Mouse (Mus musculus): ENCODE measurements around the gene Sema4c.

Sema4c gene

DNA sequence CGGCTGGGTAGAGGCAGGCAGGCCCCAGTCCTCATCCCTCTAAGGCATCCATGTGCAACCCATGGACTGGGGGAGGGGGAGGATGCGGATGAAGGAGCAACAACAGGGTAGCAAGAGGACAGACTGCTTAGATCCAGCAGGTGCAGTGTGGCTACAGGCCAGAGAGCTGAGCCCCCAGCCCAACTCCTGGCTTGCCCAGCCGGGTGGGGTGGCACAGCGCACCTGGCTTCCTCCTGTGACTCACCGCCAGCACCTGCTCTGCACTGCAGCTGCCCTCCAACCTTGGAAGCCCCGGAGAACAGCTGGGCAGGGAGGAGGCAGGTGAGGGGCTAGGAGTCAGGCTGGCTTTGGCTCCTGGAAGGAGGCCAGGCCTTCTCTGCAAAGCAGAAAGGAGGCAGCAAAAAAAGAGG lies 21.8 kb upstream of the Sema4c start:
- peak; percentile 36 for DNase-seq (ENCODE audit: low spot score)

DNA sequence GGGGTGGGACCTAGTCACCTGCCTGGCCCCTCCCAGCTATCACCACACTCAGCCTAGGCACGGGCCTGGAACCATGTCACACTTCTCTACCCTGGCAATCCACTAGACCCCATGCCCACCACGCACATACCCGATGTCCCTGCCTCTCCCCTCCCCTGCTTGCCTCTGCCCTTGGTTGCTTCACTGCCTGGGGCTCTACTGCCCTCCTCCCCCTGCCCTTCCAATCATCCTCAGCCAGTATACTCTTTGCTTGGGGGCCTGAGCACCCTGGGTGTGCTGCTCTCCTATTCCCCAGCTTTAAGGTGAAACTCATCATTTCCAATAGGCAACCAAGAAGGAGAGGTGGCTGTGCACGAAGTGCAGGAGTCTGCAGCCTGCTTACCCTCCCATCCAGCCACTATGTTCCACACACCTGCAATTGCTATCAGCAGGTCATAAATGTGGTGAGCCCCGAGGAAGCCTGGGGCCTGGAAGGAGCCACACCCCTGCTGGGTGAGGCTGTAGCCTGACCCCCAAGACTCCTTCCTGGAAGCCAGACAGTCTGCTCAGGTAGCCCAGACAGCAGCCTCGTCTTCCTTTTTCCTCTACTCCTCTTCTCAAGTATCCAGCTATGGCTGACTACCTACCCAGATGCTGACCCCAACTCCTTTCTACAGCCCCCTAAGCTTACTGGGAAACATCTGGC lies 19.0 kb upstream of the Sema4c start:
- DNase-seq (ENCODE audit: low spot score): no peak

DNA sequence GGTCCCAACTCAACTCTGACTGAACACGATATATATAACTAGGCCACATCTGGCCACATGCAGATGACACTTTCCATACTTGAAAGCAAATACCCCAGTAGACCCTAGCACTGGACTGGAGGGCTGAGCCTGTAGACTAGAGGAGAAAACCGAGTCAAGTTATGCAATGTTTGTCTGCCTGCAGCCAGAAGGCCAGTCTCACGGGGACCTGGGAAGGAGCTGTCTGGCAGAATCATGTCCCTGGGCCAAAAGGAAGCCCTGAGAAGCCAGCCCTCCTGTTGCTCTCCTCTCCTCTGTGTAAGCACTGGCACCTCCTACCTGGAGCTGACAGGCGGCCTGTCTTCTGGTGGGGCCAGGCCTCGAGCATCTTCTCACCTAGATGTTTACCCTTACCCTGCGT lies 17.2 kb upstream of the Sema4c start:
- no peak for DNase-seq (ENCODE audit: low spot score)

DNA sequence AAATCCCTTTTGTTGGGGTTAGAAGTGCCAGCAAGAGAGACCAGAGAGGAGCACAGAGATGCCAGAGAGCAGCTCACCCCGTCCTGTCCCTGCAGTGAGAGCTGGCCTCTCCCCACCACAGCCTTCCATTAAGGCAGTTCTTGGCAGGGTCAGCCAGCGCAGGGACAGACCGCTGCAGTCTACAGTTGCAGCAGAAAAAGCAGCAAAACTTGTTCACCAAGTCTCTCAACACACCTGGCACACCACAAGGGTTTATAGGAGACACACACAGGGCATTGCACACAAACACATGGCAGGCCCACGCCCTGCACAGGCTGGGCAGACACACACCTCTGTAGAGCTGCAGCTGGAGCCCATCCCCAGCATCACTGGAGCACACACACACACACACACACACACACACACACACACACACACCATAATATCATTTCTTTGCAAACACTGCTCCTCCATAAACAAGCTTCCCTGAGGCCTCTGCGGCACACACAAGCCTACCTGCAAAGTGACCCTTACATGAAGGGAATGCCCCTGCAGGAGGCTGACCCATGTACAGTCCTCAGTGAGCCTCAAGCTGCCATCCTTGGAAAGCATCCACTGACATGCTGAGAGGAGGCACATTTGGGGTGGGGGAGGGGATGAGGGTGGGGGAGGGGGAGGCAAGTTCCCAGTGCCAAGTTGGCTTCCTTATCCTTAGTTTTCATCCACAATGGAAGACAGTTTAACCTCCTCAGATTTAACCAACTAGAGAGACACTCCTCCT lies 16.2 kb upstream of the Sema4c start:
- DNase-seq (ENCODE audit: low spot score): no peak

DNA sequence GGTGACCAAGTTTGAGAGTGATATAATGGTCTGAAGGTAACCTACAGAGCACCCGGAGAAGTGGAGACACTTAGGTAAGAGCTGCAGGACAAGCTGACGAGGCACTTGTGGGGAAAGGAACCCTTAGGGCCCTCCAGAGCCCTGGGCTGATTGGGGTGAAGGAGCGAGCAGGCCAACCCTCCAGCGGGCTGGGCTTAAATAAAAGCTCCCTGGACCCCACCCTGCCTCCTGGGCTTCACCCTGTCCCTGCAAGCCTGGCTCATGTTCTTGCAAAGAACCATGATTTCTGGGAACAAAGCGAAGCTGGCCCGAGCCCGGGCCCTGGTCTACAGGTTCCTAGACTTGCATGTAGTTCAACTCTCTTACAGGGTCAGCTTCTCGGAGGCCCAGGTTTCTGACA lies 15.4 kb upstream of the Sema4c start:
- peak; percentile 33 for DNase-seq (ENCODE audit: low spot score)

DNA sequence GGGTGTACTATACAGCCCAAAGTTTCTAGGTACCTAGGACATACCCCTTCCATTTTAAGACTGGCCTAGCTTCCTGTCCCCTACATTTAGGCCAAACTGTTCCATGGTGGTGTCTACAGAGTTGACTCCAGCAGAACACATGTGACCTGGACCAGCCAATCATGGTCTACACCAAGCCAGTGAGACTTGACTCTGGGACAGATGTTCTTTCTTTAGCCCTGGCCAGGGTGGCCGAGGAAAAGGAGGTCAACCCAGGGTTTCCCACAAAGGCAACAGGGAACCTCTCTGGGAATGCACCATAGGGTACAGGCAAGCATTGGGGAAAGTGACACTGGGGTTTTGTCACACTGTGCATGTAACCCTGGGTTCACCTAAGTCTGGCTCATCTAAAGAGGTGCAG lies 14.6 kb upstream of the Sema4c start:
- DNase-seq (ENCODE audit: low spot score): no peak

DNA sequence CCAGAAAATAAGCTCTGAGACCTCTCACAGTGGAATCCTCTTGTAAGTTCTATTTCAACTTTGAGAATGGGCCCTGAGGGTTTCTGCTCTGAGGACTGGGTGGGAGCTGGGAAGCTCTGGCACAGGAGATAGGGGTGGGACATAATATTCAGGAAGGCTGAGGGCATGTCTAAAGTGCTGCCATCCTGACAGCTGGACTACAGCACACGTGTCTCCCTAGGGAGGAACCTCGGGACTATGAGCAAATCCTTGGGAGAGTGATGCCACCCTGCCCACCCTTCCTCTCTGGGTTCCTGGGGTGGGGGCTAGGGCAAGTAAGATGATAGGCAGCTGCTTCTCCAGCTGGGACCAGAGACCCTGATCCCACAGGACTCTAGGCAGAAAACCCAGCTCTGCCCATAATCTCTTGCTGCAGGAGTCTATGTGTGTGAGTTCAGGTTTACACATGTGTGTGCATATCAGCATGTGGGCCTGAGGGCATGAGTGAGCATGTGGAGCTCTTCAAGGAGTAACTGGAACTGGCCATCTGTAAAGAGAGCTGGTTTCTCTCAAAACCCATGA lies 14.1 kb upstream of the Sema4c start:
- no peak for DNase-seq (ENCODE audit: low spot score)

DNA sequence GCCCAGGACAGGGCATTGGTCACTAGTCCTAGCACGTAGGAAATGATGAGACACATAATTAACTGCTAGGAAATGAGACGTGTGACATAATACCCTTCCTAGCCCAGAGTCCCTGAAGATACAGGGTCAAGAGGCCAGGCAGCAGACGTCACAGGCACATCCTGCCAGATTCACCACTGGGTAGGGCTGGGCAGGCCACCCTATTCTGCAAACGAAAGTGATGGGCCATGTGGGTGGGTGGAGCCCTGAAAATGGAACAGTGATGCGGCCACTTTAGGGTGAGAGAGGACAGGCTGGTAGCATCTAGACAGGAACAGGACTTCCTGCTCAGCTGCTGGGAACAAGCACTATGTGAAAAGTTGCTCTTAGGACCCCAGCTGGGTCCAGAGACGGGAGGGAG lies 13.5 kb upstream of the Sema4c start:
- no peak for DNase-seq (ENCODE audit: low spot score)

DNA sequence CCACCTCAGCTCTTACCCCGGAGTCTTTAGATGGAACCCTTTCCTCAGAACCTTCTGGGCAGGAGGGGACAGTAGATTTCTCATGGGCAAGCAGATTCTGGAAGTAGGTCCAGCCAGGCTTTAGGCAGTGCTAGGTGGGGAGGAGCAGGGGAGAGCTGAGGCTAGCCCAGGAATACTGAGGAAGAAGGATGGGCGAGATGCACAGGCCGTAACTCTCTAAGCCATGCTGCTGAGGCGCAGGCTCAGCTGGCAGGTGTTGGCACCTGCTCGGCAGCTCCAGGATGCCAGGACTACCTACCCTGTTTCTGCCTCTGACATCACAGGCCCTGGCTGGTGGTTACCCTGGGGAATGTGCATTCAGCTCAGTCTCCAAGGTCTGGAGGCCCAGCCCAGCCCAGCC lies 12.2 kb upstream of the Sema4c start:
- DNase-seq (ENCODE audit: low spot score): no peak

DNA sequence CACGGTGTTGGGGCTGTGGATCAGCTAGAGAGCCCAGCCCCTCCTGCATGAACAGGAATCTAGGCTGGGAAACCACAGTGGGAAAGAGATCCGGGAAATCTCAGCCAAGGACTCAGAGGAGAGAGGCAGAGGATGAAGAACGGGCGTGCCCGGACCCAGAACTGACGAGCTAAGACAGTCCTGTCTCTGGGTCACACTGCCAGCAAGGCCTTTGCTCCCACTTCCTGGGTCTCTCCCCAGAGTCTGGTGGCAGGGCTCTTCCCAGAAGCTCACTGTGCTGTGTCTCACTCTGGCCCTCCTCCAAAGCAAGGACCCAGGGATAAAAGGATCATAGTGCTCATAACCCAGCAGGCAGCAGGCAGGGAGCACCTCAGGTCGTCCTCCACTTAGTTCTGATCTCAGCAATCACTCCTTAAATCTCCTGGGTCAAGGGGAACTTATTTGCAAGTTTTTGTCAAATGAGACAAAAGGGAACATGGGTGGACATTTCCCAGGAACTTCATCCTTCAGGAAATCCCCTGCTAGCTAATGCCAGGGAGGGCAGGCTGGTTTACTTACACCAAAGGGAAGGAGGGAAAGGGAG lies 11.6 kb upstream of the Sema4c start:
- DNase-seq (ENCODE audit: low spot score): no peak

DNA sequence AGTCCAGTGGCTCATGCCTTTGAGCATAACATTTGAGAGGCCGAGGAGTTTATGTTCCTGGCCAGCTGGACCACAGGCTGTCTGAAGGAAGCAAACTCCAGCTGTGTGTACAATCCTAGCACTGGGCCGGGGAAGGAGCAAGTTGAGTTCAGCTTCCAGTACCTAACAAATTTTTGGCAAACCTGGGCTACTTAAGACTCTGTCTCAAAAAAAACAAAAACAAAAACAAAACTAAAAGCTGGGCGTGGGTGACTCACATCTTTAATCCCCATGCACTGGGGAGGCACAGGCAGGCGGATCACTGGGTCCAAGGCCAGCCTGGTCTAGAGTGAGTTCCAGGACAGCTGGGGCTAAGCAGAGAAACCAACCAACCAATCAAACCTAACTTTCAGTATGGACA lies 10.6 kb upstream of the Sema4c start:
- no peak for DNase-seq (ENCODE audit: low spot score)

DNA sequence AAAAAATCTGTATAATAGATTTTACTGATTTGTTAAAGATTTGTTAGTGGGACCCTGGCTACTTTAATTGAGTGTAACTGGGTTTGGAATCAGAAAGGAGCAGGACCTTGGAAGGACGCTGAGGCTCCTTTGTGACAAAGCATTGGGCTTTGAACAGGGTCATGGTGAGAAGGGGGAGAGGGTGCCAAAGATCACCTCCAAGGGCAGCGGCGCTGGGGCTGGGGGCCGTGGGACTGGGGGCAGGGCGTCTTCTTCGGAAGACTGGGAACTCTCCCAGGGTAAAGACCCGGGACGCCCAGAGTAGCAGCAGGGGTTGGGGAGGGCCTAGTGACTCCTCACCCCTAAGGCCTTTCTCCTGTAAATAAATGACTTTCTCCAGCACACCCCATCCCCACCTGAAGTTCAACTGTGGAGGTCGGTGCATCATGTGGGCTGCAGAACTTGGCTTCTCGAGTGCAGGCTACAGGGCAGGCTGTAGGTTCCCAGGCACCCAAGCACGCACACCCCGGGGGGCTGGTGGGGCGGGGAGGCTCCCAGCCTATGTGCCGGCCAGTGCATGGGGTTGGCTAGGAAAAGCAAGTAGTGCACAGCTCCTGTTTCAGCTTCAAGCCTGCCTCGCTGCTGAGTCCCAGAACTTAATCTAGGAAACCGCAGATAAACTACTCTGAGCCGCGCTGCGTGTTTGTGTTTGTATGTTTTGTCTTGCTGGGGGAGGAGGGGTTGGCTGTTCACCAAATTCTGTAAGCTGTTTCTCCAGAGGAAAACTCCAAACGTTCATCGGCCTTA lies 9.9 kb upstream of the Sema4c start:
- DNase-seq (ENCODE audit: low spot score): no peak

DNA sequence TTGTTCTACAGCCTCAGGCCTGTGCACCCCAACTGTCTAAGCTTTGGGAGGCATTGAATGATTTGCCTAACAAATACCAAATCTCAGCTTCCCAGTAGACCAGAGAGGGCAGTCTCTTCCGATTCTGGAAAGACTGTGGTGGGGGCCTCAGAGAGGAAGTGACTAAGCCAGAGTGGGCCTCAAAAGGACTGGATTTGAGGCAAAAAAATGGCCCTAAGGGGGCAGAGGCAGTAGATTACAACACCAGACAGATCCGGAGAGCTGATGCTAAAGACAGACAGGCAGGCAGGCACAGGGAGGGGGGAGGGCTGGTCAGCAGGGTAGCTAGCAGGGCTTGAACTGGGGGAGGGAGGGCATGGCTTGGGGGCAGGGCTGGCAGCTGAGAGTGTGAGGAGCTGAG lies 8.3 kb upstream of the Sema4c start:
- no peak for DNase-seq (ENCODE audit: low spot score)

DNA sequence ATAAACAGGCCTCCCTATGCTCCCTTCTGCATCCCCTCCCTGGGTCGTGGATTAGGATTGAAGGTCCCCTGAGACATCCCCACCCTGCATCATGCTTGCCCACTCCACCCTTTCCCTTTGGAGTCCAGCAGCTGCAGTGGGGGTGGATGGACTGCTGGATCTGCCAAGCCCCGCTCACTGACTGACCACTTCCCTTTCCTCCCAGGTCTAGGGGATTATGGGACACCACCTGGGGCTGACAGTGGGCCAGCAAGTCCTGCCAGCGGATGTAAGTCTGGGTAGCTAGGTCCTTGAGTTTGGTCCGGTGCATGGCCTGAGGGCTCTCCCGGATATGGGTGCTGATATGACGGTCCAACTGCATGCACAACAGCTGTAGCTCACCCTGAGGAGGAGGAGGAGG lies 6.0 kb upstream of the Sema4c start:
- no peak for DNase-seq (ENCODE audit: low spot score)

DNA sequence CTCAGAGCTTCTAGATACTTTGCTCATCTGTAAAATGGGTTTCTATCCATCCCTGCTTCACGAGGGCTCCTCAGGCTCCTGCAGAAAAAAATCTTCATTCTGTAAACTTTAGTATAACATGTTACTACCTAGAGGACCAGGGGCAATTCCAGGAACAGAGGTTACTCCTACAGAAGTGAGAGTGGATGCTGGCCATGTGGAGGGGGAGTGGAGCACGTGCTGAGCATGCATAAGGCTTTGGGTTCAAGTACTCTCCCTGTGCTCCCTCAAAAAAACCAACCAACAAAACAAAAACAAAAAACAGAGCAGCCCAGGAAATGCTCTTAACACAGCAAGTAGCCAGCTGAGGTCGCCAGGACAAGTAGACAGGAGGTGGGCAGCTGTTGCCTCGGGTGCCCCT lies 5.5 kb upstream of the Sema4c start:
- no peak for DNase-seq (ENCODE audit: low spot score)

DNA sequence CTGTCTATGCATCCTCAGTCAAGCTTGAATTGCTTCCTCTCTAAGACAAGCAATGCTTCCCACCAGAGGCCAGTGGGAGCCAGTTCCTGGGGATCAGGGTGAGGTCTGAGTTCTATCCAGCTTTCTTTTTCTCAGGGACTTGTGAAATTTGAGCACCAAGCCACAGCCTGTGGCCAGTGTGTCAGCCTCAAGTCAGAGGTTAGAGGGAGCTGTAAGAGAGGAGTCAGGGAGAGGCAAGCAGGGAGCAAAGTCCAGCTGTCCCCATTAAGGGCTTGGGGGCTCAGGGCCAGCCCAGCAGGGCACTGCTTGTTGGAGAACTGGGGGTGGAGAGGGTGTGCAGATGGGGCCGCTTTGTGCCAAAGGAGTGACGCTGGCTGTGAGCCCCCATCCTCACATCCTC lies 5.0 kb upstream of the Sema4c start:
- no peak for DNase-seq (ENCODE audit: low spot score)

DNA sequence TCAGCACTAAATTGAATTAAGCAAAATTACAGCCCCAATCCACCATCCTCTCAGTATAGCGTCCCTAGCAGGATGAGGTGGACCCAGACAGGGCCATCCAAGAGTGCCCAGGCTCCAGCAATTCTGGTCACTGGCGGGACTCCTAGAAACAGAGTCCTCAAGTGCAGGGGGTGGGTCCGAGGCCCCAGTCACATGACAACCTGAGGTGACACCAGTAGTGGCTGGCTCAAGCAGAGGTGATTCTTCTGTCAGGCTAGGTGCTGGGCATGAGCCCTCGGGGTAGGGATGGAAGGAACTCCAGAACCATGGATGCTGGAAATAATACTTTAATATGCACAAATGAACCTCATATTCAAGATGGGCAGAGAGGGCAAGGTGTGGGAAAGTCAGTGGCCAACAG lies 4.2 kb upstream of the Sema4c start:
- no peak for DNase-seq (ENCODE audit: low spot score)

DNA sequence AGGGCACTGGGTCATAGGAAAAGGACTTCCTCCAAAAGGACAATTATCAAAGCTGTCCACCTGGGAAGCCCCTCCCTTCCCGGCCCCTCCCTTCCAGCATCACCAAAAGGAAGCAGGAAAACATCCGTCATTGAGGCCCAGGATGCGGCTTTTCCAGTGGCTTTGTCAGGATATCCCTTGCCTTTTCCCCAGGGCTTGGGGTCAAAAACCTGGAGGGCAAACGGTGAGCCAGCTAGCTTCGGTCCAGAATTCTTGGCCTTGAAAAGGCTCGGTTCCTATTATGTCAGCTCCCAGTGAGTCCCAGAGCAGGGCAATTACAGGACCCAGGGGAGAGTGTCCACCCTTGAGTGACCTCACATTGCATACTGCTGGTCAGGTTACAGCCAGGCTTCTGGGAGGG lies 2.8 kb upstream of the Sema4c start:
- no peak for DNase-seq (ENCODE audit: low spot score)

DNA sequence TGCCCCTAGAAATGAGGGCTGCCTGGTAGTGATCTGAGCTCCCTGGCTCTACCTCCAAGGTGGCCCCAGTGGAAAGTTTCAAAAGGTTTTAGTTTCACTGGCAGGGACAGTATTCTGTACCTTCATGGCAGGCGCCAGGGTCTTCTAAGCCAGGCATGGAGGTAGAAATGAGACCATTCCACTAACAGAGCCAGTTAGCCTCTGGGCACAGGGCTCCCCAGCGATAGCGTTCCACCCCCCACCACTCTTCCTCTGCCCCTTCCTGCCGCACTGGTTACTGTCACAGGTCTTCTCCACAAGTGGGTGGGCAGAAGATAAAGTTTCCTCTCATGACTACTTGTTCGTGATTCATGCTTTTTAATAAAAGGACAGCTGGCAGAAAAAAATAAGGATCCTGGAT lies 1.7 kb upstream of the Sema4c start:
- no peak for DNase-seq (ENCODE audit: low spot score)

DNA sequence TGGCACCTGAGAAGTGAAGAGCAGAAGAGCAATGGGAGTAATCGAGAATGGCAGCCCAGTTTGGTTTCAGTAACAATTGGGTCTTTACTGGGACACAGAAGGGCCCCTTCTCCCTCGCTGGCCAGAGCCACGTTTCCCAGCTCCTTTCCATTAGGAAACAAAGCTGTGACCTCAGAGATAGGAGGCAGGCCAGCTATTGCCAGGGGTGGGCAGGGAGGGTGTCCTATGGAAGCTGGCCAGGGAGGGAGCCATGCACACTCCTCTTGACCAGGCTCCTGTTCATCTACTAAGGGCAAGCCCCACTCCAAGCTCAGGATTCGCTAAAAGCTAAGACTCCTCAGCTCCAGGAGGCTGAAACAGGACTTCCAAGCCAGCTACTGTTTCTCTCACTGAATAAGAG lies 1.1 kb upstream of the Sema4c start:
- DNase-seq (ENCODE audit: low spot score): no peak

DNA sequence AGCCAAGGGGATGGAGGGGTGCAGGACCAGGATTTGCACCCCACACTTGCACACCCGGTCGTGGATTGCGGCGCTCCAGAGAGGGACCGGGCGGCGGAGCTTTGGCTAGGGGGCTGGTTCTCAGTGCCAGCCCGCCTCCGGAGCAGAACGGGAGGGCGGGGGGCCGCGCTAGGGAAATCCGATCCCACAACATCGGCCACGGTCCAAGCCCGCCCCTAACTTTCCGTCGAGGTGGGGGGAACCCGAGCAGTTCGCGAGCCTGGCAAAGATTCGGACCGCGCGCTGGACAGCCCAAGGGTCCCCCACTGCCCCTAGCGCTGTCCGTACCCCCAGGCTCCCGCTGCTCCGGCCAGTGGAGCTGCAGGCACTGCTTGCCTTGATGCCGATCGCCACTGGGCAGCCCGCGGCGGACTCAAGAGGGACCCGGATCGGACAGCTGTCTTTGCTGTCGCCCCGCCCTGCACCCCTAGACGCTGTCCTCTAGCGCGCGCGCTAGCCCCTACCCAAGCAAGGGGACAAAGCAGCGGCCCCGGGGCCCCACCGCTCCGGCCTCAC lies 615 bp downstream of the Sema4c start:
- peak; percentile 76 for DNase-seq (ENCODE audit: low spot score)
